Mouse (Mus musculus): ENCODE data around the gene Cel. TPM values are rescaled to one million over a fixed set of nuclear protein-coding genes. Genes with fewer than 3 reads are reported as not detected.
"Not testable (repeated sequence)": the region's sequence is repeated elsewhere in the genome, so short reads cannot be mapped to it uniquely, and the experiment has no call there.

Cel gene
- polyA plus RNA-seq, 1 experiment from 2014 or later, result 0.34 TPM

GRCm38 (mm10) chr2:28523643-28524117 lies 39.5 kb downstream of the Cel start:
- Histone ChIP-seq H3K4me3 (replicated peaks) (no peak overlapping the region), H3K27ac (no peak overlapping the region), H3K36me3 (peaks cover 2% of the 10 kb centered on the region; the same call in 1 of the 2 replicates), H3K9ac (no peak overlapping the region), H3K4me1 (peaks cover 55% of the 10 kb centered on the region), H3K9me3 (replicated peaks) (no peaks in the 10 kb centered on the region), H3K27me3 (no peaks in the 10 kb centered on the region), H3K4me2 (no peak overlapping the region)
- 28% methylated on average over 5 of the region's 5 CpGs for WGBS
- peak; percentile 33; the same call in 1 of the 2 replicates for ATAC-seq (replicated peaks; ENCODE audit: low FRiP score)

GRCm38 (mm10) chr2:28522166-28522565 lies 41.0 kb downstream of the Cel start:
- Histone ChIP-seq H3K9ac (no peak overlapping the region), H3K4me1 (peaks cover 59% of the 10 kb centered on the region), H3K9me3 (replicated peaks) (no peaks in the 10 kb centered on the region), H3K4me2 (no peak overlapping the region), H3K27me3 (no peaks in the 10 kb centered on the region), H3K36me3 (peaks cover 4% of the 10 kb centered on the region; the same call in 1 of the 2 replicates), H3K4me3 (replicated peaks) (no peak overlapping the region), H3K27ac (no peak overlapping the region)
- WGBS, result 77% methylated on average over 4 of the region's 4 CpGs
- ATAC-seq (replicated peaks; ENCODE audit: low FRiP score), result no peak

- H3K4me3 ChIP-seq (replicated peaks), result no peak overlapping the region
- H3K4me1 ChIP-seq, result peaks cover 57% of the 10 kb centered on the region
- H3K9ac ChIP-seq, result no peak overlapping the region
- 82% methylated on average over 6 of the region's 6 CpGs for WGBS
- H3K36me3 ChIP-seq, result peaks cover 4% of the 10 kb centered on the region; the same call in 1 of the 2 replicates
- no peaks in the 10 kb centered on the region for H3K27me3 ChIP-seq
- no peak overlapping the region for H3K27ac ChIP-seq
- no peak overlapping the region for H3K4me2 ChIP-seq
- no peaks in the 10 kb centered on the region for H3K9me3 ChIP-seq (replicated peaks)
- no peak for ATAC-seq (replicated peaks; ENCODE audit: low FRiP score)
Observed at GRCm38 (mm10) chr2:28521571-28522151, 41.5 kb downstream of the Cel start.

GRCm38 (mm10) chr2:28520581-28520980 lies 42.6 kb downstream of the Cel start:
- H3K36me3 ChIP-seq, result peaks cover 4% of the 10 kb centered on the region; the same call in 1 of the 2 replicates
- no peaks in the 10 kb centered on the region for H3K27me3 ChIP-seq
- H3K27ac ChIP-seq, result no peak overlapping the region
- no peaks in the 10 kb centered on the region for H3K9me3 ChIP-seq (replicated peaks)
- ATAC-seq (replicated peaks; ENCODE audit: low FRiP score), result no peak
- peaks cover 52% of the 10 kb centered on the region for H3K4me1 ChIP-seq
- no peak overlapping the region for H3K9ac ChIP-seq
- no peak overlapping the region for H3K4me2 ChIP-seq
- WGBS, result 76% methylated on average over 5 of the region's 5 CpGs
- no peak overlapping the region for H3K4me3 ChIP-seq (replicated peaks)

GRCm38 (mm10) chr2:28518231-28518630 lies 45.0 kb downstream of the Cel start:
- H3K4me2 ChIP-seq, result no peak overlapping the region
- no peaks in the 10 kb centered on the region for H3K9me3 ChIP-seq (replicated peaks)
- H3K4me1 ChIP-seq, result peaks cover 53% of the 10 kb centered on the region
- ATAC-seq (replicated peaks; ENCODE audit: low FRiP score), result no peak
- 65% methylated on average over 2 of the region's 2 CpGs for WGBS
- no peak overlapping the region for H3K4me3 ChIP-seq (replicated peaks)
- peaks cover 4% of the 10 kb centered on the region; the same call in 1 of the 2 replicates for H3K36me3 ChIP-seq
- H3K27ac ChIP-seq, result no peak overlapping the region
- no peaks in the 10 kb centered on the region for H3K27me3 ChIP-seq
- H3K9ac ChIP-seq, result no peak overlapping the region

DNA sequence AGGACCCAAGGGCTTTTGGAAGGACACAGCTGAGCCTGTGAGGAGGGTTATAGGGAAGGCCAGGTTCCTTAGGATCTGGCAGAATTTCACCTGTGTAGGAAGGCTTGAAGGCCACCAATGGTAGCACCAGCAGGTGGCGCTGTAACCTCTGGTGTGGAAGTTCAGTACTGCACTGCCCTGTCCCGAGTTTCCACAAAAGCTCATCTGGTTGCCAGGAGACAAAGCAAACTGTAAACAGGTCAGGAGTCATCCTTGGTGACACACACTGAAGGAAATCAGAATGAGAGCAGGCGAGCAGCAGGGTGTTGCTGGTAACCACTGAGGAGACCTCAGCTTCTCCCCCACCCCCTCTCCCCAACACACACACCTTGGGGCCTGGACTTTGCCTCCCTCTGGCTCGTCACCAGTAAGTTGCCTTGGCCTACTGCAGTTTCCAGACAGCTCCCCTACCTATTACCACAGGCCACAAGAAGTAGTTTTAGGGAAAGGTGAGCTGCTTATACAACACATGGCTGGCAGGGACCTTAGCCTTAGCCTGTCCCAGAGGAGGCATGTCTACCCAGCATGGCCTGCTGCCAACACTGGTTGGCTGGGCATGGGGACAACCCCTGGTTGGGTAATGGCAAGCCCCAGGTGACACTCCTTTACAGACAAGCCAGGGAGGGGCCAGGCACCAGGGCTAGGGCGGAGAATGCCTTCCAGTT lies 45.8 kb downstream of the Cel start:
- Histone ChIP-seq H3K9me3 (replicated peaks) (no peaks in the 10 kb centered on the region), H3K4me2 (no peak overlapping the region), H3K9ac (no peak overlapping the region), H3K27me3 (no peaks in the 10 kb centered on the region), H3K4me1 (peaks cover 56% of the 10 kb centered on the region), H3K4me3 (replicated peaks) (no peak overlapping the region), H3K27ac (0 out of 2 replicates have a peak overlapping the region, but pooled peaks have one; percentile 41), H3K36me3 (peaks cover 4% of the 10 kb centered on the region; the same call in 1 of the 2 replicates)
- WGBS, result 52% methylated on average over 5 of the region's 5 CpGs
- no peak for ATAC-seq (replicated peaks; ENCODE audit: low FRiP score)

GRCm38 (mm10) chr2:28514489-28514888 lies 48.7 kb downstream of the Cel start:
- Histone ChIP-seq H3K4me3 (replicated peaks) (peak overlapping the region; percentile 72), H3K27me3 (no peaks in the 10 kb centered on the region; the same call in 1 of the 2 replicates), H3K4me2 (peak overlapping the region; percentile 98), H3K9ac (peak overlapping the region; percentile 83), H3K4me1 (peaks cover 48% of the 10 kb centered on the region), H3K9me3 (replicated peaks) (no peaks in the 10 kb centered on the region), H3K36me3 (peaks cover 4% of the 10 kb centered on the region; the same call in 1 of the 2 replicates), H3K27ac (no peak overlapping the region)
- WGBS, result 22% methylated on average over 5 of the region's 5 CpGs
- no peak for ATAC-seq (replicated peaks; ENCODE audit: low FRiP score)

DNA sequence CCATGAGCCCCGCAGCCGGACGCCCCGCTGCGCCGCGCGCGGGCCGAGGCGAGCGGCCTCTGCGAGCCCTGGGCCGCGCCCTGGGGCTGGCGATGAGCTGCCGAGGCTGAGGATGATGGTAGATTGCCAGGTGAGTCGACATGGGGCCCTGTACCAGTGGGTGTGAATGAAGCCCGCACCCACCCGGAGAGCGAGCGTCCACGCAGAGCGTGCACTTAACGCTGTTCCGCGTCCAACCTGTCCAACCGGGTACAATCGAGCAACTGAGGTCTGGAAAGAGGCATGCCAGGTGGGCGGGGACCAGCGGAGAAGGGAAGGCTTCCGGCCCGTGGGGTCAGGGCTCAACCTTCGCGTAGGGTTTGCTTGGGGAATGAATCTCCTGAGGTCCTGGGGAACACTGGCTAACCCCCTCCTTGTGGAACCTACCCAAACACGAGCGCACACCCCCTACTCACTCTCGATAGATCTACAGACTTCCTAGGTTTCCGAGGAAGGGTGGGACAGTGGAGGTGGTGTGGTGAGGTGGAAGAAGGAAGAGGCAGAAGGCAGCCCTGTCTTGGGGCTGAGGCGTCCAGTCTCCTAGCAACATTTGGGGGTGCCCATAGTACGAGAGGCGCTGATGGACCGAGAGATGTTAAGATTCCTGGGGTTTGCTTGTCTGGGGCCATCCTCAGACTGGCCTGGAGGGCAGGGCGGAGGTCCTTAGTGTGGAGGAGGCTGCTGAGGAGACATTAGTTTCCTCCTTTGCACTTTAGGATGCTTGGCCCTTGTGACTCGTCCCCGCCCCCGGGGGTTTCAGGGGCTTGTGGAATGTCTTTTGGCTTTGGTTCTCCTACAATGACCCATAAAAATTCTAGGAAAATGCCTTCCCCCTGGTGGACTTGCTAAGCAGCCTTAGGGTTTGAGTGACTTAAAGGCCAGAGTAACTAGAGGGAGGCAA lies 49.5 kb downstream of the Cel start:
- H3K4me1 ChIP-seq, result peaks cover 48% of the 10 kb centered on the region
- H3K27ac ChIP-seq, result peak overlapping the region; percentile 82
- peak overlapping the region; percentile 72 for H3K4me3 ChIP-seq (replicated peaks)
- peak; percentile 47 for ATAC-seq (replicated peaks; ENCODE audit: low FRiP score)
- peak overlapping the region; percentile 83 for H3K9ac ChIP-seq
- H3K9me3 ChIP-seq (replicated peaks), result no peaks in the 10 kb centered on the region
- 4% methylated on average over 47 of the region's 47 CpGs for WGBS
- peak overlapping the region; percentile 98 for H3K4me2 ChIP-seq
- peaks cover 2% of the 10 kb centered on the region; the same call in 1 of the 2 replicates for H3K36me3 ChIP-seq
- H3K27me3 ChIP-seq, result no peaks in the 10 kb centered on the region; the same call in 1 of the 2 replicates

DNA sequence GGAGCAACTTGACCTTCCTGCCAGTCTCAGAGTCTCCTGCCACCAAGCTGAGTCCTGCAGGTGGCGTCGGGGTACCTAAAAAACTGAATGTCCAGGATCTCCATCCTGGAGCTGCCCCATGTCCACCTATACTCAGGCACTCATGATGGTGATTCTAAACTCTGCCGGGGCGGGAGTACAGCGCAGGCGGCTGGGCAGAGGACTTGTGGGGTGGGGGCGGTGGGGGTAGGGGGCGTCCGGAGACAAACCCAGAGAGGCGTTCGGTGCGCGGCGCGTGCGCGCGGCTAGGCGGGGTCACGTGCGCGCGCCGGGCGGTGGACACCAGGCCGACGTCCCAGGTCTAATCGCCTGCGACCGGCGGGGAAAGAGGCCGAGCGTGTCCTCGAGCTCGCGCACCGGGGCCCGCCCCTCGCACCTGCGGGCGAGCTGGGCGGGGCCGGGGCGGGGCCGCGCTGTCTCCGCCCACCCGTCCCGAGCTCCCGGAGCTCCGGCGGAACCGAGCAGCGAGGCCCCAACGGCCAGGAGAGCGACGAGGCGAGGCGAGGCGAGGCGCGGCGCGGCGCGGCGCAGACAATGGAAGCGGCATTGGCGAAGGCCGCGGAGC lies 50.3 kb downstream of the Cel start, which contains the start of gene Ralgds:
Gene Ralgds, plus strand, starts transcription at position 328 of the 604 bp plus-strand sequence.
- 1% methylated on average over 25 of the region's 71 CpGs for WGBS

GRCm38 (mm10) chr2:28511600-28511999 lies 51.6 kb downstream of the Cel start:
- not testable (repeated sequence) for H3K27ac ChIP-seq; H3K4me3 ChIP-seq (replicated peaks); H3K27me3 ChIP-seq; ATAC-seq (replicated peaks; ENCODE audit: low FRiP score); H3K36me3 ChIP-seq; H3K9ac ChIP-seq; H3K4me2 ChIP-seq; H3K9me3 ChIP-seq (replicated peaks)
- peaks cover 34% of the 10 kb centered on the region for H3K4me1 ChIP-seq
- WGBS, result 55% methylated on average over 5 of the region's 5 CpGs

More for the DNA sequence above, 50.3 kb downstream of the Cel start, which contains the start of gene Ralgds:
- ATAC-seq (replicated peaks; ENCODE audit: low FRiP score), result peak; percentile 80
- Histone ChIP-seq H3K9ac (peak within 1 kb of the TSS; percentile 83), H3K4me1 (peaks cover 43% of the 10 kb centered on the region), H3K27me3 (no peaks in the 10 kb centered on the region; the same call in 1 of the 2 replicates), H3K27ac (peak within 1 kb of the TSS; percentile 82), H3K4me2 (peak within 1 kb of the TSS; percentile 98), H3K4me3 (replicated peaks) (peak within 1 kb of the TSS; percentile 72), H3K36me3 (no peaks in the 10 kb centered on the region), H3K9me3 (replicated peaks) (no peaks in the 10 kb centered on the region)

GRCm38 (mm10) chr2:28506291-28506690 lies 56.9 kb downstream of the Cel start:
- no peak for ATAC-seq (replicated peaks; ENCODE audit: low FRiP score)
- H3K27ac ChIP-seq, result no peak overlapping the region
- WGBS, result 87% methylated on average over 6 of the region's 6 CpGs
- no peak overlapping the region for H3K4me2 ChIP-seq
- H3K9ac ChIP-seq, result no peak overlapping the region
- H3K4me3 ChIP-seq (replicated peaks), result no peak overlapping the region
- H3K4me1 ChIP-seq, result no peaks in the 10 kb centered on the region
- H3K27me3 ChIP-seq, result no peaks in the 10 kb centered on the region; the same call in 1 of the 2 replicates
- H3K36me3 ChIP-seq, result no peaks in the 10 kb centered on the region
- no peaks in the 10 kb centered on the region for H3K9me3 ChIP-seq (replicated peaks)
